Mouse (Mus musculus) hindbrain, embryonic 16.5 days (tissue): ENCODE data around the gene 1110008P14Rik. TPM values are rescaled to one million over a fixed set of nuclear protein-coding genes. Genes with fewer than 3 reads are reported as not detected.

Experiments used
- ATAC-seq: fragments of 200-750 bp; cut with Nextera tagmentation; 2 replicates; pipeline ENCODE4 v1.8.0; 2017; ENCODE audit warnings: moderate TSS enrichment, moderate library complexity
- H3K27ac ChIP-seq: fragments of 300-500 bp; sonication (generic); 2 replicates; pipeline ENCODE4 v1.5.1; 2014; ENCODE audit warnings: low read depth, mild to moderate bottlenecking, control low read depth, low read length, moderate library complexity
- H3K27me3 ChIP-seq: fragments of 300-500 bp; sonication (generic); replicated peaks from 2 replicates; pipeline ENCODE4 v1.6.1; 2014; ENCODE audit warnings: low read length; ENCODE audit not compliant: control insufficient read depth, insufficient read depth
- H3K36me3 ChIP-seq: fragments of 300-500 bp; sonication (generic); 2 replicates; pipeline ENCODE4 v1.6.1; 2014; ENCODE audit warnings: mild to moderate bottlenecking, low read length, moderate library complexity, mixed read lengths; ENCODE audit not compliant: control insufficient read depth, insufficient read depth
- H3K4me1 ChIP-seq: fragments of 300-500 bp; sonication (generic); 2 replicates; pipeline ENCODE4 v1.6.1; 2014; ENCODE audit warnings: low read depth, low read length; ENCODE audit not compliant: control insufficient read depth, insufficient read depth
- H3K4me2 ChIP-seq: fragments of 300-500 bp; sonication (generic); 2 replicates; pipeline ENCODE4 v1.6.1; 2014; ENCODE audit warnings: mild to moderate bottlenecking, low read length, control low read depth, moderate library complexity
- H3K4me3 ChIP-seq: fragments of 300-500 bp; sonication (generic); 2 replicates; pipeline ENCODE4 v1.5.1; 2014; ENCODE audit warnings: mild to moderate bottlenecking, low read length, control low read depth, moderate library complexity
- H3K9ac ChIP-seq: fragments of 300-500 bp; sonication (generic); 2 replicates; pipeline ENCODE4 v1.6.1; 2014; ENCODE audit warnings: low read depth, mild to moderate bottlenecking, control low read depth, low read length, moderate library complexity
- H3K9me3 ChIP-seq: fragments of 300-500 bp; sonication (generic); 2 replicates; pipeline ENCODE4 v1.6.1; 2014; ENCODE audit warnings: mild to moderate bottlenecking, low read length, moderate library complexity; ENCODE audit not compliant: control insufficient read depth
- WGBS: fragments of 180-500 bp; shearing (Covaris S2); extraction: QIAGEN DNeasy Blood & Tissue Kit; methylation state at CpG from one replicate; pipeline ENCODE4 v1.1.7; 2014; 5-methylcytosine and 5-hydroxymethylcytosine counted together
- polyA plus RNA-seq: library from polyadenylated mRNA; unstranded; fragments of >200 nt; fragmentation: Nextera tagmentation; extraction: Ambion mirVana; gene quantifications from 2 replicates; pipeline ENCODE4 v1.2.1, GENCODE M21; 2015

Gene 1110008P14Rik
- polyA plus RNA-seq, 1 experiment from 2014 or later: 196 TPM

DNA sequence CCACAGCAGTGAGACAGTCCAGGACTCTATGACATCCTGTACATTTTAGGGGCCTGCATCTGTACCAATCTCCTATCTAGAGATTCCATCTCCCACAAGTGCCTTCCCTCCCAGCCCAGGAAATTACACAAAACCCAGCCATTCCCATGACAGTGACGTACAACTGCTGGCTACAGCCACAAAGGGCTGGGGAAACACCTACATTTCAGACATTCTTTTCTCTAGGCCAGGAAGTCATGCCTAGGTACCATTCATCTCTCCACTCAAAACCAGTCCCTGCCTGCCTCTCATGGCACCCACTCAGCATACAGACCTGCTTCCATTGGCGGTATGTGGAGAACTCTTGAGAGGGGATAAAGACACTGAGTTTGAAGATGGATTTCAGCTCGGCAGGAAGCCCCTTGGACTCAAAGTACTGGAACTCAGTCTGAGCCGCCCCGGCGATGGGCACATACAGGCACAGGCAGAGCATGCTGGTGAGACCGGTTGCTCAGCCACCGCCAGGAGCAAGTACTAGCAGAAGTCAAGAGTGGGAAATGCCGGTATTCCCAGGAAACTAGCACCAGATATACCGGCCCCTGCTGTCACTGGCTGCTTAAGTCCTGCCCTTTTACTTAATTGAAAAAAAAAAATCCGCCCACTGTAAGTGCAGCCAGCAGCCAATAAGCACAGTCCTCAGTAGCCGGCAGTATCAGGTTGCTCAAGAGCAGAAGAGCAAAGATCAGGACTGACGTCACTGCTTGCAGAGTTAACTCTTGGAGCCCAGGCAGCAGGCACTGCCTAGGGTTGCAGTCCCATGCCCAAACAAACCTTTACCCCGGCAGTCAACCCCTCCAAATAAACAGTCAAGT, 42.0 kb upstream of the 1110008P14Rik start:
- ATAC-seq: peak; percentile 80
- H3K4me2 ChIP-seq: peak overlapping the region; percentile 63
- H3K4me1 ChIP-seq: peaks cover 38% of the 10 kb centered on the region
- WGBS: 2% methylated on average over 14 of the region's 14 CpGs
- peaks cover 9% of the 10 kb centered on the region for H3K36me3 ChIP-seq
- H3K27me3 ChIP-seq: no peaks in the 10 kb centered on the region
- peak overlapping the region; percentile 69 for H3K27ac ChIP-seq
- peak overlapping the region; percentile 48 for H3K9ac ChIP-seq
- H3K4me3 ChIP-seq: peak overlapping the region; percentile 43
- H3K9me3 ChIP-seq: no peaks in the 10 kb centered on the region

DNA sequence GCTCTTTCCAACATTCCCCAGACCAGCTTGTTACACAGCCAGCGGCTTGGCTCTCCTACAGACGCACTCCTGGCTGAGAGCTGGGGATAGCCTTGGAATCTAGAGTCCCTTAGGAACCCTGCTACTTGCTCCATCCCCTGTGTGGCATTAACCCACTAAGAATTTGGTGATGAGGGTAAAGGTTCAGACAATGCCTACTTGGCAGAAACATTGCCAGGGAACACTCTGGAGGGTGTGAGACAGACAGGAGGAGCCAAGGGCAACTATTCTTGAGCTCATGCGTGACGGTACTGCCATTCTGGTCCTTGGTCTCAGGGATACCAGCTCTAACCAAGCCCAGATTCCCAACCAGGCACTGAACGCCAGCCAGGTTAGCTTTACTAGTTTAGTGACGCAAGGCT, 40.1 kb upstream of the 1110008P14Rik start:
- Histone ChIP-seq H3K9me3 (no peaks in the 10 kb centered on the region), H3K9ac (no peak overlapping the region), H3K4me3 (no peak overlapping the region), H3K4me1 (peaks cover 22% of the 10 kb centered on the region), H3K27me3 (no peaks in the 10 kb centered on the region), H3K4me2 (no peak overlapping the region), H3K27ac (no peak overlapping the region), H3K36me3 (peaks cover 24% of the 10 kb centered on the region)
- WGBS: 92% methylated on average over 6 of the region's 6 CpGs
- no peak for ATAC-seq

DNA sequence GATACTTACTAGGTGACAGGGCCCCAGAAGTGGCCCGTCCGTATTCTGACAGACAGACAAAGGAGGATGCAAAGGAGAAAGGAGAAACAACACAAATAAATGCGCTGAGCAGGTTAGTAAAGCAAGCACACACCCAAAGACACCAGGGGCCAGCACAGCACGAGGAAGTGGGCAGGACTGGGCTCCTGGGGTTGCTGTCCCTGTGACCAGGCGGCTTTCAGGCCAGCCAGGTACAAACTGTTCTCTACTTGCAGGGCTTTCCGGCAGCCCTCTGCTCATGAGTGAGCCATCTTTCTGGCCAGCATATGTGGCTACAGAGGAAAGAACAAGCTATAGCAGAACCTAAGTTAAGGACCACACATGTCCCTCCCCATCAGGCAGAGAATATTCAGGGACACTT, 38.9 kb upstream of the 1110008P14Rik start:
- Histone ChIP-seq H3K9ac (no peak overlapping the region), H3K36me3 (peaks cover 36% of the 10 kb centered on the region), H3K27me3 (no peaks in the 10 kb centered on the region), H3K4me3 (no peak overlapping the region), H3K4me2 (no peak overlapping the region), H3K27ac (no peak overlapping the region), H3K9me3 (no peaks in the 10 kb centered on the region), H3K4me1 (peaks cover 22% of the 10 kb centered on the region)
- no peak for ATAC-seq
- 83% methylated on average over 6 of the region's 6 CpGs for WGBS

DNA sequence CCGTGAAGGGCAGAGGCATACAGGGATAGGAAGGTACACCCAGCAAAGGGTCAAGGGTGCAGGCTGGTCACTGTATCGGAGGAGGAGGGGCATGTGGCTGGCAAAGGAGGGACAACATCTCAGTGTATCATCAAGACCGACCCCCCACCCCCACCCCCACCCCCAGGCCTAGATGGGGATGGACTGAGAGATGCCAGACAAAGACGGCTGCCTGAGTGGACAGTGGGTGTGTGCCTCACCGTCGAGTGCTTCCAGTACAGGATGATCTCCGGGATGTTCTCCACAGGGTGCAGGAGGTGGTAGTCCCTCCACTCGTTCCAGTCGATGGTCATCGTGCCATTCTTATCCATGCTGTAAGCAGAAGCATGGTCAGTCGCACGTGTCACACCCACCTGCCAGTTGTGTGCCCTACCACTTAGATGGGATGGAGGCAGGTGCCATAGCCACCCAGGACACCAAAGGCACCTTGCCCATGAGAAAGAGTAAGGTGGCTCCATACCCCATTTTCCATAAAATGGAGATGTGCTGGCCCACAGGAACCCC, 38.4 kb upstream of the 1110008P14Rik start:
- peaks cover 22% of the 10 kb centered on the region for H3K4me1 ChIP-seq

DNA sequence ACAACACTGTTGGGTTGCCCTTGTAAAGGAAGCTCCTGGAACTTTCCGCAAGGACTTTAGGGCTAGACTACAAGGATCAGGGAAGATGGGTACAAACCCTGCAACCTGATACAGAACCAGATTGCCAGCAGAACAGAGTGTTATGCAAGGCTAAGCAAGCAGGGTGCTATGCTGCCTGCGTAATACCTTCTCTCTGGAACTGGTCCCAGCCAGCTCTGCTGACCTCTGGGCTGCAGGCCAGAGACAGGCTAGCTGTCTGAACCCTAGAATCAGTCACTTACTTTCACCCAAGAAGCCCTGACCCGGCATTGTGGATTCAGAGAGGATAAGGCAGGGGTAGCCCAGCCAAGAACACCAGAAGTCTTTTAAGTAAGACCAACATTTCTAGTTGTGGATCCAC, 37.6 kb upstream of the 1110008P14Rik start:
- Histone ChIP-seq H3K9me3 (no peaks in the 10 kb centered on the region), H3K9ac (no peak overlapping the region), H3K27me3 (no peaks in the 10 kb centered on the region), H3K4me3 (no peak overlapping the region), H3K4me1 (peaks cover 16% of the 10 kb centered on the region), H3K36me3 (peaks cover 45% of the 10 kb centered on the region), H3K27ac (no peak overlapping the region), H3K4me2 (no peak overlapping the region)
- 88% methylated on average over 3 of the region's 3 CpGs for WGBS
- ATAC-seq: no peak

More for the DNA sequence above, 38.4 kb upstream of the 1110008P14Rik start:
- Histone ChIP-seq H3K4me3 (no peak overlapping the region), H3K9me3 (no peaks in the 10 kb centered on the region), H3K9ac (no peak overlapping the region), H3K27me3 (no peaks in the 10 kb centered on the region), H3K27ac (no peak overlapping the region), H3K4me2 (no peak overlapping the region), H3K36me3 (peaks cover 41% of the 10 kb centered on the region)
- WGBS: 94% methylated on average over 12 of the region's 12 CpGs
- no peak for ATAC-seq

DNA sequence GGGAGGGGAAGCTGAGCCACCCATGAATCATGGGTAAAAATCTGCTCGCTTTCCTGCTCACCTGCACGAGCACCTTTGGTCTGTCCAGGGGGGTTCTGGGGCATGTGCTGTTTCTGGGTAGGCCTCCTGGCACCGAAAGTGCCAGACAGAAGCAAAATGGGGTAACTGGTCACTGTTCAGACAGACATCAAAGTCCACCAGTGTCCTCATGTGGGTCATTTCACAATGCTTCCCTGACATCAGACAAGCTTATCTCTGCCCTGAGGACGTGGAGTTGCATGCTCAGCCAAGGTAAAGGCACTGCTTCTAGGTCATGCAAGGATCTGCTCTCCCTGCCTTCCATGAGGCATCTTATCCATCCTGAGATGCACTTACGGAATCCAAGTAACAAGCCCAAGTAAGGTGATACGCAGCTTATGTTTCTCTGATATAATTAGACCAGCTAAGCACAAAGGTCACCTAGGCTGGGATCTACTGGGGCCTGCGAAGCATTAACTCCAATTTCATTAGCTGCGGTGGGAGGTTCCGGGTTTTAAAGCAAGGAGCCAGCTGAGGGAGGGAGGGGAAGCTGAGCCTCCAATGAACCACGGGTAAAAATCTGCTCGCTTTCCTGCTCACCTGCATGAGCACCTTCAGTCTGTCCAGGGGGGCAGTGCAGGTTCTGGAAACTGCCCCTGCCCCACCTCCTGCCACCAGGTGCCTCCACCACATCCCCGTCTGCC, 36.9 kb upstream of the 1110008P14Rik start:
- WGBS: 88% methylated on average over 12 of the region's 12 CpGs
- no peak overlapping the region for H3K9ac ChIP-seq
- ATAC-seq: no peak
- no peaks in the 10 kb centered on the region for H3K27me3 ChIP-seq
- H3K4me3 ChIP-seq: no peak overlapping the region
- H3K4me2 ChIP-seq: no peak overlapping the region
- peaks cover 9% of the 10 kb centered on the region for H3K4me1 ChIP-seq
- peaks cover 45% of the 10 kb centered on the region for H3K36me3 ChIP-seq
- H3K9me3 ChIP-seq: no peaks in the 10 kb centered on the region
- no peak overlapping the region for H3K27ac ChIP-seq

DNA sequence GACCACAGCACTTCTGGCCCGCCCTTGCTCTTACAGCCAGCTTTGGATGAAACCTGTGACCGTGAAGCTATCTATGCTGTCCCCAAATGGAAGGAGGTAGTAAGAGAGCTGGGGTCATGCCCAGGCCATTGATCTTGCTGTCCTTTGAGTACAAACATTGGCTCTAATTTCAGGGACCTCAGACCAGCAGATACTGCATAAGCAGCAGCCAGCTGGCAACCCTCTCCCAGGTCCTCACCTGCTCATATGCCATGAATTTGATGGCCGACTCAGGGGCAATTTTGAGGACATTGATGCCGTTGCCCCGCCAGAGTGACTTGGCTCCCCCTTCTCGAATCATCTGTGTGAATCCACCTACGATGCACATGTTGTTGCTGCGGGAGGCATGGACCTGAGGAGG, 35.7 kb upstream of the 1110008P14Rik start:
- 93% methylated on average over 8 of the region's 8 CpGs for WGBS
- peaks cover 45% of the 10 kb centered on the region for H3K36me3 ChIP-seq
- no peak for ATAC-seq
- H3K4me2 ChIP-seq: no peak overlapping the region
- no peaks in the 10 kb centered on the region for H3K4me1 ChIP-seq
- no peak overlapping the region for H3K27ac ChIP-seq
- H3K9me3 ChIP-seq: no peaks in the 10 kb centered on the region
- H3K9ac ChIP-seq: no peak overlapping the region
- no peaks in the 10 kb centered on the region for H3K27me3 ChIP-seq
- no peak overlapping the region for H3K4me3 ChIP-seq

DNA sequence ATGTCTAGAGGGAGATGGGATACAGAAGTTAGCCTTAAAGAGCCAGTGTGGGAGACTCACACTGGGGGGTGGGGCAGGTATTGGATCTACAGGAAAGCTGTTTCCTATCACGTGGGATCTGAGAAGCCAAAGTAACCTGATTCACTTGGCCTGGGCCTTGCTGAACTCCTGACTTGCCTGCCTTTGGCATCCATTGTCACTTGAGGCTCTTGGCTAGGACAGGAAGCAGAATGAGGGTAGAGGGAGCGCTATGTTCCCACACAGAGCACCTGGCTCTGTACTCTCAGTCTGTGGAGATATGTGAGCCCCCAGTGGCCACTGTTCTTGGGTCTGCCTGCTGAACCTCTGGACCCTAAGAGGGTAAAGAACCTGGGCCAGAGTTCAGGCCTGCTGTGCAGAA, 34.8 kb upstream of the 1110008P14Rik start:
- WGBS: 94% methylated on average over 2 of the region's 2 CpGs
- Histone ChIP-seq H3K9ac (no peak overlapping the region), H3K4me2 (no peak overlapping the region), H3K4me3 (no peak overlapping the region), H3K4me1 (no peaks in the 10 kb centered on the region), H3K36me3 (peaks cover 45% of the 10 kb centered on the region), H3K27ac (no peak overlapping the region), H3K9me3 (no peaks in the 10 kb centered on the region), H3K27me3 (no peaks in the 10 kb centered on the region)
- no peak for ATAC-seq

DNA sequence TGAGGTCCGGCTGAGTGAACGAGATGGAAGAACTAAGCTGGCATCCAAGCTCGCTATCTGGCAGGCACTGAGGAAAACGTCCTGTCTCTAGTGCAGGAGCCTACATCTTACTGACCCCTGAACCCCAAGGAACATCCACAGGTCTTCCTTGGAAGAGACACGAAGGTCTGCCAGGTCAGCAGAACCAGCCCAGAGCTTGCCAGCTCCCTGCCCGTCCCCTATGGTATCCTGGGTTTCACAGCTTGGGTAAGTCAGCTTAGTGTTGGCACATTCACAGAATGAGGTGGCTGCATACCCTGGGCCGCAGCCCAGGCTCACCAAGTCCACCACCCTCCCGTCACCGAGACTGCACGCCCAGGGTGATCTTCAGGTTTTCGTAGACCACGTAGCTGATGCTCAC, 34.1 kb upstream of the 1110008P14Rik start:
- no peaks in the 10 kb centered on the region for H3K4me1 ChIP-seq
- H3K9me3 ChIP-seq: no peaks in the 10 kb centered on the region
- H3K27ac ChIP-seq: no peak overlapping the region
- no peaks in the 10 kb centered on the region for H3K27me3 ChIP-seq
- 95% methylated on average over 12 of the region's 12 CpGs for WGBS
- no peak overlapping the region for H3K4me3 ChIP-seq
- no peak for ATAC-seq
- H3K36me3 ChIP-seq: peaks cover 45% of the 10 kb centered on the region
- H3K4me2 ChIP-seq: no peak overlapping the region
- H3K9ac ChIP-seq: no peak overlapping the region
